Mouse (Mus musculus): Measurements from ENCODE around the gene Spata13.
A peak's percentile ranks its signal among the peaks of the same experiment; 100 is the strongest.

Gene Spata13

DNA sequence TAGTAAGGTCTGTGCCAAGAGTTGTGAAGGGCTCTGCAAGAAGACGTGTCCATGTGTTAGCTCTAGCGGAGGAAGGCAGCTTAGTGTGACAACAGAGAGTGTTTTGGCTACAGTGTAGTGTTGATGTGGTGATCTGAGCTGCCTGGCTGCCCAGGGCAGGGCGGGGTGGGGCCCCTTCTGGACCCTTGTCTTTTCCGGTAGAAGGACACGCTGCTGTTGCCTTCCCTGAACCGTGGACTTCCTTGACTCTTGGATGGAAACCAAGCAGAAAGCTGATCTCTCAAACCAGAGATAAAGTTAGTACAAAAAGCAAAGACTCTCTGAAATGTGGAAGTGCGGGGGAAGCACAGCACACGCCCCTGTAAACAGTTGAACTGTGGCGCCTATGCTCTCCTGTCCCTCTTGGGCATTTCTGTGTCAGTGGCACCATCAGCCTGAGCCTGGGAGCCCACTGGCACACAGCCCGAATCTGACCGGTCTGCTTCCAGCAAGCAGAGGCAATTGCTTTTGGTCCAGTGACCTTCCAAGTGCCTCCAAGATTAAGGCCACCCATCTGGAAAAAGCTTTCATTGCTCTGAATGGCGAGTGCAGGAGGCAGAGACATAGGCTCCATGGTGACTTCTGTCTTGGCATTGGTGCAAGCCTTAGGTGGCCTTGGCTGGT is 48.7 kb downstream of the Spata13 start:
- peak; percentile 33 to 47 for DNase-seq

DNA sequence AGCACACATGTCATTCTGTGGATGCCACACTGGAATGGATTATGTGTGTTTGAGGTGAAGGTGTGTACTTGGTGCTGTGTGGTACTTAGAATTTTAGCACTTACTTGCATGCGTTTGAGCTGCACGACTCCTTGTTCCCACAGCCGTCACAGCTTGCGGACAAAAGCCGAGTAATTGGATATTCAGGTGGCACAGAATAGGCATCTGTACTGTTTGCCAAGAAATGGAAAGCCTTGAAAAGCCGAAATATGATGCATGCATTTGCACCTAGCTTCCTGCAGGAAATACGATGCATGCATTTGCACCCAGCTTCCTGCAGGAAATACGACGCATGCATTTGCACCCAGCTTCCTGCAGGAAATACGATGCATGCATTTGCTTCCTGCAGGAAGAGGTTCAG is 50.2 kb downstream of the Spata13 start:
- no peak for DNase-seq

DNA sequence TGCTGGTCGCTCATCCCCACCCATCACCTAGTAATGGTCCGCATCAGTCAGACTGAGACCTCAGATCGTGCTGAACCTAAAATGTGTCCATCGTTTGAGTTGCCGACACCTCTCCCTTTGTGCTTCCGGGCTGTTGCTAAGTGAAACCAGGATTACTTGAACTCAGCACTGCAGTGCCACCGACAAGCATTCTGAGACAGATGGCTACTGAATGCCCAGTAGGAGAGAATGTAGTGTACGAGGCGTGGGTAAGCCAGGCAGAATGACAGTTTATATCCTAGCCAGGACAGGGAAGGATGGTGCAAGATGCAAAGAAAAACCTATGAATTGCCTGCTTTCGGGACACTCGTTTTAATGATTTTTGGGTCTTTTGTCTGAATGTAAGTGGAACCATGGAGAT is 52.9 kb downstream of the Spata13 start:
- no peak for DNase-seq

DNA sequence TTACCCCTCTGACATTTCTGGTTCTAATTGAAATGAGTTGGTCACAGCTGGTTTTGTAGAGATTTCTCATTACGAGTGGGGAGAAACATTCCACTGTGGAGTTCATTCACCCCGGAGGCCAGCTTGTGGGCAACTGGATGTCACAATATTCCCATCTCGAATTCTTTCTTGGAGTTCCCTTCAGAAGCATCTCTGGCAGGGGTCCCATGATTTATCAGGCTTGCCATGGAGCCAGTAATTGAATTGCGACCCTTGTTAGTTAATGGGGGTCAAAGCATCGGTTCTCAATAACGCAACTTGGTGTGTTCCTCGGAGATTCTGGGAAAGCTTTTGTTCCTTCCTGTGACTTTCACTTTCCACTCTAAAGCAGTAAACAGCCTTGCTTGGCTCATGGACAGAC is 53.4 kb downstream of the Spata13 start:
- no peak for DNase-seq

DNA sequence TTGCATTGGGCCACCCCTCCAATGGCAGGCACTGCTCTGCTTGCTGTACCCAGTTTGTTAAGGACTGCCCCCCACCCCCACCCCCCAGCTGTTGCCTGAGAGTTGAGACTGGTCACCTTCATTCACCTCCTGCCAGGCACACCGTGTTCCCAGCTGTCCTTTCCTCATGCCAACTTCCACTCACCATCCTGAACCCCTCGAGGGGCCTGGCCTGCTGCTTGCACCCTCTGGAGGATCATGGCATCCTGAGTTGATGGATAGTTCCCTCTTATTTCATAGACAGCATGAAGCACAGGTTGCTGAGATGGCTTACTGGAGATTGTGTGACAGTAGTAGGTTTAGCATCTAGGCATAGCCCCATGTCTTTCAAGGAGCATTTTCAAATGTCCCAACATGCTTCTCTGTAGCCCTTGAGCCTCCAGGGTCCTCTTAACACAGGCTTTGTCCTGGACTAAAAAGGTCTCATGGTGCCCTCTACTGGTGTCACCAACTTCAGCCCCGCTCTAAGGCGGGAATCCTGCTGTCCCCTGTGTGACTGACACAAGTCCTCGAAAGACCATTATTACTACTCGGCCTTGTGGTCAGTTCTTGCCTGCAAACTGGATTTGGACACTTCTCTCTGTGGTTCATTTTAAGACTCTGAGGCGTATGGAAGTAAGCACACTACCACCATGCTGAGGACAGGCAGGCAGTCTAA is 54.9 kb downstream of the Spata13 start:
- peak; percentile 49 to 66 for DNase-seq

DNA sequence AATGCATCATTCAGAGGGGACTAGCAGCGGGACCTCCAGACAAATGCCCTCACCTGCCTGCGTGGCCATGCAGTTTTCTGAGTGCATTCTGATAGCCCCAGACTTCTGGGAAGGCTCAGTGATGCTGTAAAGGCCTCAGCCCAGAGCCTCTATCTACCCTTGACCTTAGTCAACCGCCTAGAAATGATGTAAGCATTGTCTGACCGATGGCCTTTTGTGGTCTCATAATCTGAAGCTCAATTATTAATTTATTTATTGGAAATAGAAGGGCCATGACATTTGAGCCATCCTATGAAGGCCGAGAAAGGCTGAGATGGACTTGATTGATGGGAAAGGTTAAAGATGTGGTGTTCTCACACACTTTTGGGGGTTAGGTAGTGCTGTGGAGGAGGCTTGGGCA is 56.0 kb downstream of the Spata13 start:
- no peak for DNase-seq

DNA sequence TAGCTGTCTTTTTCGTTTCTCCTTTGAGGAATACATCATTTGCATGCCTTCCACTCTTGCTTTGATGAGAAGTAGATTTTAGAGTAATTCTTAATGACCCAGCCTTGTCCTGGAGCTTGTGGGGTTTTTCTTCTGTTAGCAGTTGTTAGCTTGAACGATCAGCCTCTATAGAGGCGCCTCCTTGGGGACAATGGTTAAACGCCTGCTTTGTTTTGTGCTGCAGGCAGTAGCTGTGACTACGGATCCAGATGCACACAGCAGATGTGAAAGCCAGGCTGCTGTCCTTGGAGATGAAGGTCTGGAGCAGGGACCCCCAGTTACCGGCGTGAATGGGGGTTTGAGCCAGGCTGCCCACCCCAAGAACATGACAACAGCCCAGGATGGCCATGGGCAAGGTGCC is 56.8 kb downstream of the Spata13 start:
- no peak for DNase-seq

DNA sequence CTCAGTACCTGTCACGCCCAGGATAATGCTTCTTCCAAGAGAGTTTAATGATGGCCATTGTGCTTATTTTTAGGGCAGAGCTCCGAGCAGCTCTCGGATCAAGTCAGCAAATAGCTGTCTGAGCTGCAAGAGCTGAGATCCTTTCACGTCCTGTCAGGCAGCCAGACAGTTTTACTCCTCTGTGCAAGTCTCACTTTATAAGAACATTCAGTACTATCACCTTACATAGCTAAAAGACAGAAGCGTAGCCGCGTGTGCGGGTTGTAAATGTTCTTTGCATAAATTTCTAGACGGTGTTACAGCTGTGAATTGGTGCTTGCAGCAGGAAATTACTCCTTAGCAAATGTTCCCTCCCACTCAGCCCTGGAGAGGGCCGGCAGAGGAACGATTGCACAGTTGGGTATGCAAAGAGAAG is 59.3 kb downstream of the Spata13 start:
- DNase-seq: no peak

DNA sequence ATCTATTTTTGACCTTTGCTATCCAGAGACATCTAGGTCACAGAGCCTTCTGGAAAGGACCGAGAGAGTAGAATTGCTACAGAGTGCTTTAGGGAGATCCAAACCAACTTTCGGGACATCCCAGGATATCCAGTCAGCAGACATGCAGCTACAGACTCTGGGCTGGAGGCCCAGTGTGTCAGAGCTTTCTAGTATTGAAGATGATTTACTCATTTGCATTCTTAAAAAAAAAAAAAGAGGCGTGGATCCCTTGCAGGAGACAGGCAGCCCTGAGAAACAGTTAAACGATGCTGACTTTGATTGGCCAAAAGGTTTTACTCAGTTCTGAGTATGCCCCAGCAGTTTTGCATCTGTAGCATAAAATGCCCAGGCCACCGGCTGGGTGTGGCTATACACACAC is 59.9 kb downstream of the Spata13 start:
- no peak for DNase-seq

DNA sequence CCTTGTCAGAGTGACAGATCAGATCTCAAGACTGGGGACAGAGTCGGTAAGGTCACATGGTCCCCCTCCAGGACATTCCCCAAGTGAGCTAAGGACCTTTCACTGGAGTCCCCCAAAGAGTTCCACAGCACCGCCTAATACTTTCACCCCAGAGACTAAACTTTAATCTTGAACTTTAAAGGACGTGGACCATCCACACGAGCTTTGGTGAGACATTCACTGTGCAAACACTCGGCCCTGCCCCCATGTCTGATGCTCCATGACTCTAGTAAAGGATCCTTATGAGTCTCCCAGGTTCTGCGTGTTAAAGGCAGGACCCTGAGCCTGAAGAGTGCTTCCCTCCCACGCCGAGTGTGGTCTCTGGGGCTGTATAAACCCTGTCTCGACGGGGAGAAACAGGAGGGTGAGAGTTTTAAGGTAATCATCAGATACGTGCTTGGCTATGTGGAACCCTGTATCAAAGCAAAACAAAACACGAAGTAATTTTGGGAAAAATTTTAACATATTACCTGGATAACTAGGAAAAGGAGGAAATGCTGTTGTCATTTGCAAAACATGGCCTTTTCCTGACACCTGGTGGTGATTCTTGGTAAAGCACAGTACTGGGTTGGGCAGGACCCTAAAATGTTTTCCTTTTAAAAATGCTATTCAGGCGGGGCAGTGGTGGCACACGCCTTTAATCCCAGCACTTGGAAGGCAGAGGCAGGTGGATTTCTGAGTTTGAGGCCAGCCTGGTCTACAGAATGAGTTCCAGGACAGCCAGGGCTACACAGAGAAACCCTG is 60.6 kb downstream of the Spata13 start:
- DNase-seq: peak in 1 of 2 experiments; percentile 68

DNA sequence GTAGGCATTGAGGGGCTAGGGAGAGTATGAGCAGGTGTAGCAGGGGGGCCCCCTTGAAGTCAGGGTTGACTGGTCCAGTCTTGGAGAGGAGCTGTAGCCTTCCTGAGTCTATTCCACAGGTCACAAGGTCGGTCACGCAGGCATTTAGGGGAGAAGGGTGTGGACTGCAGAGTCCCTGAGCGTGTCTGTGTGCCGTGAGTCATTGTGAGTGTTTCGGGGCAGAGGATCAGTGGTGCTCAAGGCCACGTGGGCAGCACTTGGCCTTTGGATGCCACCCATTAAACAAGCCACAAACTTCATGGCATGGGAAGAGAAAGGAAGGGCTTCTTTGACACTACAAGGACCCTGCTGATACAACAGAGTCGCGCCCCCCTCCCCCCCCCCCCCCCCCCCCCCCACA is 63.5 kb downstream of the Spata13 start:
- no peak for DNase-seq

DNA sequence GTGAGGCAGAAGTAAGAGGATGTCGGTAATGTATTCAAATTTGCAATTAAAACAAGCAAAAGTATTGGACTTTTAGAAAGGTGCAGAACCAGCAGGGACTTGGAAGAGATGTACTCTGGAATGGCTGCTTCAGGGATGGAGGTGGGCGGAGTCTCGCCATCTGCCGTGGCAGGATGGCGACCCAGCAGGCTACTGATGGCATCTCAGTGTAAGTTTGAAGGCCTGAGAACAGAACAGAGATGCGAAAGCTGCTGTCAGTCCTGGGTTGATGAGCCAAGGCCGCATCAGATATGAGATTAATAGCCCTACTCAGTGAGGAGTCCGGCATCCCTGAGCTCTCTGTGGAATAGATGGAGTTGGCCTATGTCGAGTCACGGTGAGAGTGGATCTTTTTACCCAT is 65.2 kb downstream of the Spata13 start:
- no peak for DNase-seq

DNA sequence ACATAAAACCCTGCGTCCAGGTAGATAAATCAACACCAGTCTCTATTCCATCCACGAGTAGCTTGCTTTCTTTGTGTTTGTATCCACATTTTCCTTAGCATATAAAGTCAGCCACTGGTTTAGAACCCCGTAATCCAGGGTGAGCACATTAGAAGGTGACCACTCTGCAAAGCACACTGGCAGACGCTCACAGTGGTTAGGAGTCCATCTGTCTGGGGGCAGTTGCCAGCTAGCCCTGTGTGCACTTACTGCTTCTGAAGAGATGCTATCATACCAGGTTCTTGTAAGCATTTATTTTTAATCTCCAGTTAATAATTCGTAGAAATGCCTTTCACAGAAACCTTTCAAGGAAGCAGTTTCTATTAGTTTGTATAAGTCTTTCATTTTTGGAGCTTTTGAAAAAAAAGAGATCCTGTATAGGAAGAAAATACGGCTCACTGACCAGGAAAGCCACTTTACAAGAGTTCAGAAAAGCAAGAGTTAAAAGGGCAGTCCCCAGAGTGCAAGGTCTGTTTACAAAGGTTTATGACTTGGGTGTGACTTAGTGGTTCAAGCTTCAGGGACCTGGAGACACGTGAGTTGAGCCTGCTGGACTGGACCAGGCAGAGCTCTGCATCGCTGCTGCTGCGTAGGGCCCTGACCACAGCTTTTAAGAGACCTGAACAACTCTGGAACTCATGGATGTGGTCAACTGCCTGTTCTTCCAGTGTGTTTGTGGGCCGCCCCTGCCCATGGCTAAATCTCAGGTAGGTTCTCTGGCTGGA is 68.8 kb downstream of the Spata13 start:
- no peak for DNase-seq

DNA sequence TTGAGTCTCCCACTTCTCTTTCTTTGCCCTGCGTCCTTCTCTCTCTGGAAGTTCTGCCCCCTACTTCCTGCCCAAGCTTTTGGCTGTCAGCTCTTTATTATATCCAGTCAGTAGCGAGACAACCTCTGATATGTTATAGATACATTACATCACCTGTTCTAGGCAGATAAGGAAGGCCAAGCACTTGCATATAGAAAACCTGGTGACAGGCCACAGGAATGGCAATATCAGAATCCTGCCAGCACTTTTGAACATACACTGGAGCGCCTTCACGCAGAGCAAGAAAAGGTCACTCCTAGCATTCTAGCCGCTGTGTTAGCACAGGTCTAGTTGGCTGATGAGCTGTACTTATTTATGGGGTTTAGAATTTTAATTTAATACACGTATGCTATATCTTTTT is 70.7 kb downstream of the Spata13 start:
- no peak for DNase-seq

DNA sequence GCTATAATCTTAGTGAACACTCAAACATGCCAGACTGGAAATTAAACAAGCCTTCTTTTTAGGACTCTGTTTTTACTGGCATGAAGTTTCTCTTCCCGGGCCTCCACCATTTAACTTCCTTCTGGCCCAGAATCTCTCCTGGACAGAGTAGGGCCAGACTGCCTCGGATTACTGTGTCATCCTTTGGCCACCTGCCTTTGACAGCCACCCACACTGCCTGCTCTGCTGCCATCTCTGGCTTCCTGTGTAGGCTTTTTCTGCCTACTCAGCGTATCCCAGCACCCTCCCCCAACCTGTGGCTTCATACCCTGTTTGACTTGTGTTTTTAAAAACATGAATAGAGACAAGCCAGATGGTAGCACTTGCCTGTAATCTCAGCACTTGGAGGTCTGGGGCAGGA is 71.2 kb downstream of the Spata13 start:
- no peak for DNase-seq

DNA sequence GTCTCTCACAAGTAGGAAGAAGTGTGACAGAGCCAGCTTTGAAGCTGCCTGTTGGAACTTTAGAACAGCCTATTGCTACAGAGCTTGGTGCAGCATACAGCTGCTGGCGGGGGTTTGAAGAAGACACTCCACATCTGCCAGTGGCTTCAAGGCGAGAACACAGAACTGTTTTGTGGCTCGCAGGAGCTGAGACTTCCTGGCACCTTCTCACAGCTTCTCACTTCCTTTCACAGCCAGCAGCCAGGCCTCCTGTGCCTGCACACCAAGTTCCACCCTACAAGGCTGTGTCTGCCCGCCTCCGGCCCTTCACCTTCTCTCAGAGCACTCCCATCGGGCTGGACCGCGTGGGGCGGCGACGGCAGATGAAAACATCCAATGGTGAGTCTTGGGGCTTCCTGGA is 75.4 kb downstream of the Spata13 start:
- DNase-seq: peak; percentile 57 to 60

DNA sequence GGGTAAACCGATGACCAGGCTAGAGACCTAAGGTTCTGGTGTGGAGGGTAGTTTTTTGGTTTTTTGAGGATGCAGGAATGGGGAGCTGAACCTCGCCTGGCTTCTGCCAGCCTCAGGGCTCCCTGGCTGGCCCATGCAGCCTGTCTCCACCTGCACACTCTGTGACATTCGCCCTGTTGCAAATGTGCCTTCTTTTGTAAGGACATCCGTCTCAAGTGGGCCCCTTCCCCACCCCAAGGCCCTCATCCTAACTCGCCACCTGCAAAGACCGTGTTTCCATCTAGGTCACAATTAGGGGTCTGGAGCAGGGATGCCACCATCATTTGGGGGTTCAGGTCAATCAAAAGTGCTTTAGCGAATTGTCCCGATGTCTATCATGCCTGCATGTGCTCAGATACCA is 75.9 kb downstream of the Spata13 start:
- DNase-seq: no peak

DNA sequence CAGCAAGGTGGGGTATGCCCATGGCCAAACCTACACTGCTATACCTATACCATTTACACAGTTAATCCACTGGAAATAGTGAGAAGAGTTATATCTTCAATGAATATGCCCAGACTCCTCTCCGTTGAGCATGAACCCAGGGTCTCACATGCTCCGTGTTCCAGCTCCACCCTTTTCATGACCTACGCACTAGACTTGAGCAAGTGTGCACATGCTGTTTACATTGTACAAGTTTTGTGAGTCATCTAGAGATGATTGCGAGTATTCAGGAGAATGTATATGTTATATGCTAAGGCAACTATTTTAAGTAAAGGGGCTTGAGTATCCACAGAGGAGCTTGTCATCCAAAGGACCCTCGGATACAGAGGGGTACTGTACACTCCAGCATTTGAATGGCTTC is 77.4 kb downstream of the Spata13 start:
- DNase-seq: no peak

DNA sequence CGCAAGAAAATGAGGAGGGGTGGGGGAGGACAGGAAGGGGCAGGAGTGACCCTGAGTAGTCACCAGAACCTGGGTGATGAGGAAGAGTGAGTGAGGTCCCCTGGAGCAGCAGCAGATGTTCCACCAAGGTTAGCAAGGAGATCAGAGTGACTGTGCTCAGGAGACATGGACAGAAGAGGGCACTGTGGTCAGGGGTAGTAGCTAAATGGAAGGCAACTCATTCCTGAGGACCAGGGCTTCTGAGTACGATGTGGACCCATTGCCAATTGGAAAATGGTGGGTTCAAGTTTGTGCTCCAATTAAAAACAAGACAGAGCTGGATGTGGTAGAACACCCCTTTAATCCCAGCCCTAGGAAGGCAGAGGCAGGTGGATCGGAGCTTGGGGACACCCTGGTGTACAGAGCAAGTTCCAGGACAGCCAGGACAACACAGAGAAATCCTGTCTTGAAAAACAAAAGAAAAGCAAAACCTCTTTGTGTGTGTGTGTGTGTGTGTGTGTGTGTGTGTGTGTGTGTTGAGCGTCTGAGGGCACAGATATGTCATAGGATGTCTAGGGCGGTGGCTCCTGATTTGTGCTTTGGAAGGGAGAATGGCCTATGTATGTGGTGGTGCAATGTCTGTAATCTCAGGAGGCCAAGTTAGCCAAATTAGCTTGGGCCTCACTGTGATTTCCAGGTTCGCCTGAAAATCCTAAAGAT is 77.9 kb downstream of the Spata13 start:
- DNase-seq: no peak

DNA sequence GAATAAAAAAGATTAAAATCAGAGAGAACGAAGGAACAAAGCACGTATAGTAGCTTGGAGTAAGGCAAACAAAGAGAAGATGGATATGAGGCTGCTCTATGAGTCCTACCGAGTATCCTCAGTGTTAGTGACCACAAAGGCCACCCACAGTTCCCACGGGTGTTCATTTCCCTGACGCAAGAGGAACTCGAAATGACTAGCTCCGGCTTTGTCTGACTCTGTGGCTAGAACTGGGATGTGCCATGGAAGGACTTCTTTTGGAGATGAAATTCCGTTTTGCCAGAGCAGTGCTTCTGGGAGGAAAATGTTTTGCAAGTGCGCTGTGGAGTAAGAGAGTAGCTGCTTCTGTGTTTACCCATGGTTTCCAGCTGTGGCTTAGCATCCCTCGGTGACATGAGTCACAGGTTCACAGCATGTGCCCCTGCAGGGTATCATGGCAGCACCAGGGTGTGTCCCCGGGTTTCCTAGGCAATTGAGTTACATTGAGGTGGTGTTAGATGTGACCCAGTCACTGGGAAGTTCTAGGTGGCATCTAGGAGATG is 78.6 kb downstream of the Spata13 start:
- DNase-seq: no peak

DNA sequence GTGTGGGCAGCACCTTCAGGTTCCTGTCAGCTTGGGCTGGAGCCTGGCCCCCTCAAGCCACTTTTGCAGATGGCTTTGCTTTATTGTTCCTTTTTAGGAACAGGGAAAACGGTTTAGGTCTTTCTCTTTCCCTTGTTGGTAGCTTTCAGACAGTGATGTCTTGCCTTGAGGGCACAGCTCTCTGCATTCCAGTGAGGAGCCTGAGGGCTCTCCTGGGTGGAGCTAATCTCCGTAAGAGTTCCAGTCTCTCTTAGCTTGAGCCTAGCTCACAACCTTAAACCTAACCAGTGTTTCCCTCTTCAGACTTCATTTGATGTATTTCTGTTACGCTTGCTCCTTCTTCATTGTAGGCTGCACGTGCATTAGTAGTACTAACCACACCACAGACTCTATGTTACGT is 81.9 kb downstream of the Spata13 start:
- DNase-seq: no peak

DNA sequence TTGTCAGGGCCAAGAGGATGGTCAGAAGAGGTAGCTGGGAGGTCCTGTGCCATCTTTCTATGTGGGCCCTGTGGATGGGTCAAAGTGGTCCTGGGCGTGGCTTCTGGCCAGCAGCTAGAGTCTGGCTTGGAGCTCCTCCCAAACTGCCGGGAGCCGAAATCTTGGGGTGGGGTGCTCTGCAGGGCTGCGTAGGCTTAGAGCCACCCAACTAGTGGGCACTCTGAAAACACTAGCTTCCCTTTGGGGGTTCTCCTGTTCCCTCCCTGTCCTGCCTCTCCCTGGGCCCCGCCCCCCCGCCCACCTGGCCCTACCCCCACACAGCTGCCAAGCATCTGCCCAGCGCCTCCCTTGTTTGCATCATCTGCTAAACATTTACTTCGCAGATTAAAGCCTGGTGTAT is 87.5 kb downstream of the Spata13 start:
- DNase-seq: no peak
